Mouse (Mus musculus) erythroblast, embryonic 14.5 days (primary cell): ENCODE measurements at regions not wholly inside any gene's neighbourhood (a gene's known extent, or its start where the extent isn't known, plus 50 kb on each side); places are given as distances from the start of the nearest gene placed in this dataset.

Experiments
- GATA1 ChIP-seq: IDR thresholded peaks from 2 replicates; pipeline ENCODE4 v1.6.1; 2012; ENCODE audit warnings: low read length, inconsistent platforms, mixed read lengths
- TAL1 ChIP-seq: IDR thresholded peaks from 3 replicates; pipeline ENCODE4 v1.6.1; 2012; ENCODE audit warnings: low read length, inconsistent platforms, mixed read lengths

GRCm38 (mm10) chr7:74793241-74793640, 238.7 kb upstream of the Slco3a1 start:
- TF ChIP-seq GATA1 (no peak), TAL1 (no peak)
